Mouse (Mus musculus): ENCODE results near the gene Gm10097. TPM values are rescaled to one million over a fixed set of nuclear protein-coding genes. Genes with fewer than 3 reads are reported as not detected.

The Gm10097 gene
- 0.12 TPM for polyA plus RNA-seq (2017; shearing (Covaris generic))

GRCm38 (mm10) chr10:5068676-5069265 lies at the start of gene Gm10097:
TSS of gene Gm10097 (plus strand) at chr10:5069192.

Measured in CD4-positive, CD25-positive, alpha-beta regulatory T cell (primary cell).